Mouse (Mus musculus): Measurements from ENCODE around the gene Dlst.

GRCm38 (mm10) chr12:85157797-85158460 lies 47.3 kb downstream of the Dlst start:
- TF ChIP-seq CTCF (IDR thresholded peaks at IDR 0.05; ENCODE audit: insufficient read depth, low read length): no peak
- no peak for TF ChIP-seq POLR2A (IDR thresholded peaks at IDR 0.05; ENCODE audit: borderline replicate concordance, extremely low read depth, low read depth, low read length)
